Mouse (Mus musculus) neural tube, embryonic 15.5 days (tissue): ENCODE measurements around the gene Fat2. TPM values are rescaled to one million over a fixed set of nuclear protein-coding genes. Genes with fewer than 3 reads are reported as not detected.

Experiments used
- ATAC-seq: fragments of 200-750 bp; cut with Nextera tagmentation; 2 replicates; pipeline ENCODE4 v1.8.0; 2017; ENCODE audit warnings: mild to moderate bottlenecking, moderate TSS enrichment, moderate library complexity; ENCODE audit not compliant: low FRiP score
- H3K27ac ChIP-seq: fragments of 300-500 bp; sonication (generic); replicated peaks from 2 replicates; pipeline ENCODE4 v1.5.1; 2015; ENCODE audit warnings: mild to moderate bottlenecking, inconsistent platforms
- H3K27me3 ChIP-seq: fragments of 300-500 bp; sonication (generic); replicated peaks from 2 replicates; pipeline ENCODE4 v1.6.1; 2015; ENCODE audit warnings: inconsistent platforms
- H3K36me3 ChIP-seq: fragments of 300-500 bp; sonication (generic); 2 replicates; pipeline ENCODE4 v1.6.1; 2015; ENCODE audit warnings: inconsistent platforms
- H3K4me1 ChIP-seq: fragments of 300-500 bp; sonication (generic); 2 replicates; pipeline ENCODE4 v1.6.1; 2015; ENCODE audit warnings: inconsistent platforms
- H3K4me2 ChIP-seq: fragments of 300-500 bp; sonication (generic); 2 replicates; pipeline ENCODE4 v1.6.1; 2015; ENCODE audit warnings: inconsistent platforms, mild to moderate bottlenecking, moderate library complexity
- H3K4me3 ChIP-seq: fragments of 300-500 bp; sonication (generic); replicated peaks from 2 replicates; pipeline ENCODE4 v1.5.1; 2015; ENCODE audit warnings: mild to moderate bottlenecking, inconsistent platforms
- H3K9ac ChIP-seq: fragments of 300-500 bp; sonication (generic); replicated peaks from 2 replicates; pipeline ENCODE4 v1.6.1; 2015; ENCODE audit warnings: mild to moderate bottlenecking, inconsistent platforms
- H3K9me3 ChIP-seq: fragments of 300-500 bp; sonication (generic); replicated peaks from 2 replicates; pipeline ENCODE4 v1.6.1; 2016; ENCODE audit warnings: inconsistent platforms
- WGBS: fragments of 180-500 bp; shearing (Covaris S2); methylation state at CpG from one replicate; pipeline ENCODE4 v1.1.7; 2015; ENCODE audit warnings: mixed read lengths; 5-methylcytosine and 5-hydroxymethylcytosine counted together
- polyA plus RNA-seq: library from polyadenylated mRNA; unstranded; fragments of >200 nt; fragmentation: Nextera tagmentation; extraction: Ambion mirVana; gene quantifications from 2 replicates; pipeline ENCODE4 v1.2.1, GENCODE M21; 2015

Gene Fat2
- polyA plus RNA-seq, 1 experiment from 2014 or later: 0.04 TPM

GRCm38 (mm10) chr11:55327558-55328409 lies 8.6 kb downstream of the Fat2 start:
- Histone ChIP-seq H3K9ac (no peak overlapping the region), H3K9me3 (no peaks in the 10 kb centered on the region), H3K4me2 (no peak overlapping the region), H3K27me3 (no peaks in the 10 kb centered on the region), H3K36me3 (no peaks in the 10 kb centered on the region), H3K27ac (no peak overlapping the region), H3K4me1 (peaks cover 4% of the 10 kb centered on the region; the same call in 1 of the 2 replicates), H3K4me3 (no peak overlapping the region)
- ATAC-seq: no peak
- 91% methylated on average over 9 of the region's 9 CpGs for WGBS

- no peak for ATAC-seq
- H3K4me1 ChIP-seq: peaks cover 4% of the 10 kb centered on the region; the same call in 1 of the 2 replicates
- no peaks in the 10 kb centered on the region for H3K36me3 ChIP-seq
- H3K27ac ChIP-seq: no peak overlapping the region
- no peak overlapping the region for H3K4me2 ChIP-seq
- H3K9me3 ChIP-seq: no peaks in the 10 kb centered on the region
- H3K27me3 ChIP-seq: no peaks in the 10 kb centered on the region
- no peak overlapping the region for H3K4me3 ChIP-seq
- WGBS: 87% methylated on average over 5 of the region's 5 CpGs
- H3K9ac ChIP-seq: no peak overlapping the region
Observed at GRCm38 (mm10) chr11:55327111-55327510, 9.3 kb downstream of the Fat2 start.

- Histone ChIP-seq H3K4me2 (no peak overlapping the region), H3K36me3 (no peaks in the 10 kb centered on the region), H3K27ac (no peak overlapping the region), H3K4me1 (peaks cover 4% of the 10 kb centered on the region; the same call in 1 of the 2 replicates), H3K9me3 (no peaks in the 10 kb centered on the region), H3K9ac (no peak overlapping the region), H3K4me3 (no peak overlapping the region), H3K27me3 (no peaks in the 10 kb centered on the region)
- ATAC-seq: no peak
- WGBS: 88% methylated on average over 7 of the region's 7 CpGs
Observed at GRCm38 (mm10) chr11:55326211-55326610, 10.2 kb downstream of the Fat2 start.

GRCm38 (mm10) chr11:55323854-55324253 lies 12.5 kb downstream of the Fat2 start:
- no peak overlapping the region for H3K4me2 ChIP-seq
- H3K4me1 ChIP-seq: no peaks in the 10 kb centered on the region
- no peak for ATAC-seq
- H3K4me3 ChIP-seq: no peak overlapping the region
- WGBS: 74% methylated on average over 8 of the region's 8 CpGs
- H3K27me3 ChIP-seq: no peaks in the 10 kb centered on the region
- H3K36me3 ChIP-seq: no peaks in the 10 kb centered on the region
- no peak overlapping the region for H3K9ac ChIP-seq
- H3K27ac ChIP-seq: no peak overlapping the region
- no peaks in the 10 kb centered on the region for H3K9me3 ChIP-seq

GRCm38 (mm10) chr11:55320990-55321389 lies 15.4 kb downstream of the Fat2 start:
- Histone ChIP-seq H3K4me1 (no peaks in the 10 kb centered on the region), H3K4me3 (no peak overlapping the region), H3K27ac (no peak overlapping the region), H3K9ac (no peak overlapping the region), H3K4me2 (no peak overlapping the region), H3K36me3 (no peaks in the 10 kb centered on the region), H3K27me3 (no peaks in the 10 kb centered on the region), H3K9me3 (no peaks in the 10 kb centered on the region)
- WGBS: 79% methylated on average over 2 of the region's 2 CpGs
- no peak for ATAC-seq

GRCm38 (mm10) chr11:55315966-55316365 lies 20.4 kb downstream of the Fat2 start:
- no peak for ATAC-seq

GRCm38 (mm10) chr11:55314704-55315047 lies 21.7 kb downstream of the Fat2 start:
- WGBS: 67% methylated on average over 2 of the region's 2 CpGs
- no peak for ATAC-seq
- H3K4me3 ChIP-seq: no peak overlapping the region

More at GRCm38 (mm10) chr11:55315966-55316365, 20.4 kb downstream of the Fat2 start:
- 91% methylated on average over 6 of the region's 6 CpGs for WGBS
- Histone ChIP-seq H3K36me3 (no peaks in the 10 kb centered on the region), H3K27ac (no peak overlapping the region), H3K27me3 (0 out of 2 replicates have a peak, but pooled peaks cover 4% of the 10 kb centered on the region), H3K4me1 (no peaks in the 10 kb centered on the region), H3K9me3 (no peaks in the 10 kb centered on the region), H3K4me2 (no peak overlapping the region), H3K4me3 (no peak overlapping the region), H3K9ac (no peak overlapping the region)

GRCm38 (mm10) chr11:55313768-55314703 lies 22.3 kb downstream of the Fat2 start:
- H3K27ac ChIP-seq: no peak overlapping the region
- no peak overlapping the region for H3K4me3 ChIP-seq
- no peaks in the 10 kb centered on the region for H3K9me3 ChIP-seq
- no peaks in the 10 kb centered on the region for H3K4me1 ChIP-seq
- H3K9ac ChIP-seq: no peak overlapping the region
- 40% methylated on average over 29 of the region's 29 CpGs for WGBS
- 0 out of 2 replicates have a peak, but pooled peaks cover 4% of the 10 kb centered on the region for H3K27me3 ChIP-seq
- H3K4me2 ChIP-seq: no peak overlapping the region
- no peak for ATAC-seq
- H3K36me3 ChIP-seq: no peaks in the 10 kb centered on the region

More at GRCm38 (mm10) chr11:55314704-55315047, 21.7 kb downstream of the Fat2 start:
- H3K4me2 ChIP-seq: no peak overlapping the region
- H3K4me1 ChIP-seq: no peaks in the 10 kb centered on the region
- H3K36me3 ChIP-seq: no peaks in the 10 kb centered on the region
- H3K9ac ChIP-seq: no peak overlapping the region
- no peaks in the 10 kb centered on the region for H3K9me3 ChIP-seq
- no peak overlapping the region for H3K27ac ChIP-seq
- H3K27me3 ChIP-seq: 0 out of 2 replicates have a peak, but pooled peaks cover 4% of the 10 kb centered on the region

GRCm38 (mm10) chr11:55302350-55302749 lies 34.0 kb downstream of the Fat2 start:
- 75% methylated on average over 4 of the region's 4 CpGs for whole genome bisulfite sequencing
- Histone ChIP-seq H3K36me3 (no peaks in the 10 kb centered on the region), H3K9me3 (no peaks in the 10 kb centered on the region), H3K4me1 (no peaks in the 10 kb centered on the region), H3K4me3 (no peak overlapping the region), H3K27ac (no peak overlapping the region), H3K9ac (no peak overlapping the region), H3K27me3 (no peaks in the 10 kb centered on the region), H3K4me2 (no peak overlapping the region)
- no peak for ATAC-seq

GRCm38 (mm10) chr11:55293179-55293578 lies 43.2 kb downstream of the Fat2 start:
- H3K9ac ChIP-seq: no peak overlapping the region
- no peaks in the 10 kb centered on the region for H3K4me1 ChIP-seq
- H3K4me3 ChIP-seq: no peak overlapping the region
- WGBS: 90% methylated on average over 5 of the region's 5 CpGs
- no peak overlapping the region for H3K27ac ChIP-seq
- no peak for ATAC-seq
- no peak overlapping the region for H3K4me2 ChIP-seq
- H3K9me3 ChIP-seq: no peaks in the 10 kb centered on the region
- no peaks in the 10 kb centered on the region for H3K36me3 ChIP-seq
- H3K27me3 ChIP-seq: no peaks in the 10 kb centered on the region

- 90% methylated on average over 7 of the region's 7 CpGs for WGBS
- Histone ChIP-seq H3K36me3 (no peaks in the 10 kb centered on the region), H3K27me3 (no peaks in the 10 kb centered on the region), H3K4me2 (no peak overlapping the region), H3K4me1 (no peaks in the 10 kb centered on the region), H3K4me3 (no peak overlapping the region), H3K9ac (no peak overlapping the region), H3K9me3 (no peaks in the 10 kb centered on the region), H3K27ac (no peak overlapping the region)
- no peak for ATAC-seq
Observed at GRCm38 (mm10) chr11:55291901-55292300, 44.5 kb downstream of the Fat2 start.
